Mouse (Mus musculus) brain, embryonic 14.5 days (tissue): Measurements from ENCODE around the gene Osbpl9. TPM values are rescaled to one million over a fixed set of nuclear protein-coding genes. Genes with fewer than 3 reads are reported as not detected.

Experiments
- DNase-seq: peaks from one replicate; pipeline ENCODE4 v3.0.0-alpha.2; 2011; ENCODE audit warnings: low read depth
- CTCF ChIP-seq: fragments of 200-500 bp; IDR thresholded peaks from 2 replicates; pipeline ENCODE4 v1.5.1; 2012; ENCODE audit warnings: inconsistent platforms, mild to moderate bottlenecking, moderate library complexity, borderline replicate concordance; ENCODE audit not compliant: insufficient read depth, insufficient read length; ENCODE audit errors: extremely low read depth
- POLR2A ChIP-seq: fragments of 200-500 bp; IDR thresholded peaks from 2 replicates; pipeline ENCODE4 v1.6.1; 2012; ENCODE audit warnings: mild to moderate bottlenecking, inconsistent platforms, borderline replicate concordance; ENCODE audit not compliant: poor library complexity, insufficient read depth, insufficient read length, severe bottlenecking; ENCODE audit errors: extremely low read depth
- polyA plus RNA-seq: library from polyadenylated mRNA; depleted of rRNA; stranded (reverse); fragments of >200 nt; gene quantifications from 2 replicates; pipeline ENCODE4 v1.2.3, GENCODE M21; 2012

Gene Osbpl9
- polyA plus RNA-seq, 1 experiment: 85.6 TPM

- peak; percentile 51 for DNase-seq
- TF ChIP-seq POLR2A (no peak), CTCF (no peak)
Measured at GRCm38 (mm10) chr4:109106034-109106433, 96.0 kb downstream of the Osbpl9 start.

GRCm38 (mm10) chr4:109105254-109105653, 96.8 kb downstream of the Osbpl9 start:
- no peak for DNase-seq
- TF ChIP-seq POLR2A: no peak
- no peak for TF ChIP-seq CTCF

- no peak for TF ChIP-seq CTCF
- TF ChIP-seq POLR2A: no peak
- no peak for DNase-seq
Measured at GRCm38 (mm10) chr4:109103145-109103883, 98.8 kb downstream of the Osbpl9 start.

GRCm38 (mm10) chr4:109102574-109102973, 99.5 kb downstream of the Osbpl9 start:
- DNase-seq: no peak
- TF ChIP-seq CTCF (no peak), POLR2A (no peak)

GRCm38 (mm10) chr4:109098861-109099260, 103.2 kb downstream of the Osbpl9 start:
- TF ChIP-seq CTCF (no peak), POLR2A (no peak)
- DNase-seq: no peak

GRCm38 (mm10) chr4:109094269-109094668, 107.8 kb downstream of the Osbpl9 start:
- TF ChIP-seq CTCF (no peak), POLR2A (no peak)
- no peak for DNase-seq

- TF ChIP-seq POLR2A: no peak
- TF ChIP-seq CTCF: no peak
- no peak for DNase-seq
Measured at GRCm38 (mm10) chr4:109092344-109092743, 109.7 kb downstream of the Osbpl9 start.

GRCm38 (mm10) chr4:109091241-109091777, 110.8 kb downstream of the Osbpl9 start:
- TF ChIP-seq CTCF (no peak), POLR2A (no peak)
- peak; percentile 33 for DNase-seq

GRCm38 (mm10) chr4:109089999-109090398, 112.1 kb downstream of the Osbpl9 start:
- TF ChIP-seq POLR2A (no peak), CTCF (no peak)
- no peak for DNase-seq

- no peak for DNase-seq
- TF ChIP-seq CTCF (no peak), POLR2A (no peak)
Measured at GRCm38 (mm10) chr4:109089171-109089570, 112.9 kb downstream of the Osbpl9 start.

- TF ChIP-seq POLR2A (no peak), CTCF (no peak)
- peak; percentile 6 for DNase-seq
Measured at GRCm38 (mm10) chr4:109080118-109080517, 122.0 kb downstream of the Osbpl9 start.

GRCm38 (mm10) chr4:109079676-109080075, 122.4 kb downstream of the Osbpl9 start:
- no peak for TF ChIP-seq CTCF
- no peak for TF ChIP-seq POLR2A
- no peak for DNase-seq
